Mouse (Mus musculus): ENCODE results near the gene Gga3.

DNA sequence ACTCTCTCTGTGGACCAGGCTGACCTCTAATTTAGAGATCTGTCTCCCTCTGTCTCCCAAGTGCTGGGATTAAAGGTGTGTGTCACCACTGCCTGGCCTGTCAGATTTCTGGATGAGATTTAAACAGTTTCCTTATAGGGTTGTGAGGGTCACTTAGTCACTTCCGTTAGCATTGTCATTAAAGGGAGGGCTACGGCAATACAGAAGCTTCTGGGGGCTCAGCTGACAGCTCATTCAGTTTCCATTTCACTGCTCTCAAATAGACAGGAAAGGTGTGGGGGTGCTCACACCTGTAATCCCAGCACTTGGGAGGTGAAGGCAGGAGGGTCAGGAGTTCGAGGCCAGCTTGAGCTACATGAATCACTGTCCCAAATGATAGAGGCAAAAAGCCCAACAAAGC, 33.1 kb upstream of the Gga3 start:
- no peak for TF ChIP-seq CTCF (IDR thresholded peaks at IDR 0.05; ENCODE audit: low read depth, low read length)
- no peak for TF ChIP-seq GATA1 (IDR thresholded peaks at IDR 0.05; ENCODE audit: borderline replicate concordance, low read length)
- no peak for TF ChIP-seq TAL1 (conservative IDR thresholded peaks at IDR 0.05; ENCODE audit: low read depth, low read length)
- no peak for TF ChIP-seq POLR2AphosphoS5 (IDR thresholded peaks at IDR 0.05; ENCODE audit: insufficient replicate concordance, low read depth, low read length)
- TF ChIP-seq GATA2 (IDR thresholded peaks at IDR 0.05; ENCODE audit: borderline replicate concordance, low read depth, low read length): no peak

Data from G1E (cell line).